Mouse (Mus musculus) heart, postnatal 4 days (tissue): ENCODE results near the gene Prepl. TPM values are rescaled to one million over a fixed set of nuclear protein-coding genes. Genes with fewer than 3 reads are reported as not detected.

Experiments
- DNase-seq: peaks from one replicate; pipeline ENCODE4 v3.0.0; 2021
- total RNA-seq, 2 experiments: library from RNA; stranded (reverse); gene quantifications; 2 replicates each; pipeline ENCODE4 v1.2.3; 2021

Prepl gene
- total RNA-seq, 2 experiments from 2014 or later, result 117 to 118 TPM

DNA sequence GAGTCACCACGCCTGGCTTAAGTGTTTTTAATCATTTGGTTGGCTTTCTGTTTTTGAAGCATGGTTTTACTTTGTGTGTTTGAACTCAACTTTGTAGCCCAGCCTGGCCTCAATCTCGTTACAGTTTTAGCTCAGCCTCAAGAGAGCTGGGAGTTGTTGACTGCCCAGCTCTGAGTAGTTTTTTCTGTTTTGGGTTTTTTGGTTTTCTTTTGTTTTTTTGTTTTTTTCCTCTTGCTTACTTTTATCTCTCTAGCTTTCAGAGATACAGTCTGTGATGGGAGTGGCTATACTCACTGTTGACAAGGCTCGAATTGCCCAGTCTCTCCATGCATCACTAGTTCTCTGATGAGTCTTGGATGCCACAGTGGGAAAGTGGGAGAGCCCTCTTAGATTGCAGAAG lies 69.7 kb downstream of the Prepl start:
- DNase-seq, result no peak

DNA sequence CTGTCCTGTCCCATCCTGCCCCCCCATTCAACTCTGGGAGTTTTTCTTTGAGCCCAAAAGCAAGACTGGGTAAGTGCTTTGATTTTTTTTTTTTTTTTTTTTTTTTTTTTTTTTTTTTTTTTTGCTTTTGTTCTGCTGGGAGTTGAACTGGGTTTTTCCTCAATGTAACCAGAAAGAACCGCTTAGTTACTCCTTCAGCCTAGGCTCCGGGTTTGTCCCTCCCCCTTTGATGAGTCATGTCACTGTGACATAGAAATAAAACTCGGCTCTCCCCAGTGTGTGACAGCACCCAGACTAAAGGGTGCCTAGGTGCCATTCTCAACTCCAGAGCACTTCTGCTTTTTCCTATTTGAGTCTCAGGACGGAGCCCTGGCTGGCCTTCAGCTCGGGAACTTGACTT lies 71.2 kb downstream of the Prepl start:
- DNase-seq, result no peak

DNA sequence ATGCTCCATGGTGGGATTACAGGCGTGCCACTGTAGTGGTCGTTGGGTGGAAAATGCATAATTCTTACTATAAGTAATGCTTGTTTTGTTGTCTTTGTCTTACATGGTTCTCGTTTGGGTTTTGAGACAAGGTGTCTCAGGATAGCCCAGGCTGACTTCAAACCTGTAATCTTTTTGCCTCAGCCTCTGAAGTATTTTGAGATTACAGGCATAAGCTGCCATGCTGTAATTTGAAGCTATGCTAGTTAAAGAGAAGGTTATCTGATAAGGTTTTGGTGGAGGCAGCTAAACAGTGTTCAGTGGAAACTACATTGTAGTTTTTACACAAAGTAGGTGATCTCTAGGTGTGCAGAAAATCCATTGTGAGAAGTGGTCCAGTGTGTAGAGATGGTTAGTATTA lies 71.7 kb downstream of the Prepl start:
- no peak for DNase-seq

DNA sequence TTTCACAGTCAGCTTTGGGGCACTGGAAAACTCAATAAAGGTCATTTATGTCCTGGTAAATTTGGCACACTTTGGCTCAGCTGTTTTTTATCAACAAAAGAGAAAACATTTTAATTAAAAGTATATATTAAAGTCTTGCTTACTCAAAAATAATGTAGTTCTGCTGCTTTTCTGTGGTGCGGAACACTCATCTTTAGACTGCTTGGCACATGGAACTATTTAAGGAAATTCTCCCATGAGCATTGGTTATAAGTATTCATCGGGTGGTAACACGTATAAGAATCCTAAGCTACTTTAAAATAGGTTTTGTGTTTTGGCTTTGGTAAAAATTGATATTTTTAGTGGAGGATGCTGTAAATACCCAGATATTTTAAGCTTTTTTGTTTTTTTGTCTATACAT lies 75.4 kb downstream of the Prepl start:
- DNase-seq, result no peak

DNA sequence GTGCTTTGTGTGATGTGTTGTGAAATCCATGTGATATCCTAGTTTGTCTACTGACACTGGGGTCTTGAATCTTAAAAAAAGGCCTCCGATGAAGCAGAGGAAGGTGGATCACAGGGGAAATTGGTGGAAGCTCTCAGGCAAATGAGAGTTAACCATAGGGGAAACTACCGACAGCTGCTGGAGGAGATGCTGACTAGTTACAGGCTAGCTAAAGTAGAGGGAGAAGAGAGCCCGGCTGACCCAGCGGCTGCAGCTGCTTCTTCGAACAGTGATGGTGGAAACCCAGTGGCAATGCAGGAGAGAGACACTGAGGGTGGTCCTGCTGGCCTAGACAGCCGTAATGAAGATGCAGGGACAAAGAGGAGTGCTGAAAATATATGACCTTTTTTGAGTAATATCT lies 76.6 kb downstream of the Prepl start:
- DNase-seq, result no peak

Other genes with a start within 250 kb of the Prepl start
- 10 to 100 TPM; 85.6 to 91.3 TPM for gene Ppm1b, start 133.5 kb downstream of the Prepl start, total RNA-seq
- gene Slc3a1, start 61.9 kb downstream of the Prepl start, total RNA-seq, result under 1 TPM; 0.16 to 0.26 TPM
- 1 to 10 TPM; 4.1 to 5.3 TPM for gene Camkmt, start 311 bp upstream of the Prepl start, total RNA-seq